Mouse (Mus musculus) bone marrow, adult 2 months (tissue): ENCODE results near the gene Ctps.

Experiments used
- CTCF ChIP-seq: fragments of 200-500 bp; IDR thresholded peaks from 2 replicates; pipeline ENCODE4 v1.5.1; 2011; ENCODE audit warnings: low read length, control low read depth; ENCODE audit not compliant: control insufficient read depth, insufficient read depth
- POLR2A ChIP-seq: fragments of 200-500 bp; IDR thresholded peaks from 2 replicates; pipeline ENCODE4 v1.6.1; 2011; ENCODE audit warnings: low read depth, mild to moderate bottlenecking, control low read depth, low read length, borderline replicate concordance; ENCODE audit not compliant: control insufficient read depth

DNA sequence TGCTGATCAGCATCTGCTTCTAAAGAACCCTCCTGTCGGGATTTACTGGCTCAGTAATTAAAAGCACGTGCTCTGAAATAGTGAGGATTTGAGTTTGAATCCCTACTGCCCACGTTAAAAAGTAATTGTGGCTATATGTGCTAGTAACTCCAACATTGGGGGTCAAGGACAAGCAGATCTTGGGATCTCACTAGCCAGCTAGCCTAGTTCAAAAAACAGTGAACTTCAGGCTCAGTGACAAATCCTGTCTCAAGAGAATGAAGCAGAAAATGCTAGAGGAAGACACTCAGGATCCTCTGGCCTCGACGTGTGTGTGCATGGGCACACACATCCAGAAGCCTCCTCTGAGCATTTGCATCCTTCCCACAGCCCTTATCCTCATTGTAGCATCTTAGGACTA, 48.3 kb downstream of the Ctps start:
- TF ChIP-seq CTCF, result no peak
- no peak for TF ChIP-seq POLR2A
